Comparison of ENCODE assay signal across 19 mouse cellular contexts in the genomic region with DNA sequence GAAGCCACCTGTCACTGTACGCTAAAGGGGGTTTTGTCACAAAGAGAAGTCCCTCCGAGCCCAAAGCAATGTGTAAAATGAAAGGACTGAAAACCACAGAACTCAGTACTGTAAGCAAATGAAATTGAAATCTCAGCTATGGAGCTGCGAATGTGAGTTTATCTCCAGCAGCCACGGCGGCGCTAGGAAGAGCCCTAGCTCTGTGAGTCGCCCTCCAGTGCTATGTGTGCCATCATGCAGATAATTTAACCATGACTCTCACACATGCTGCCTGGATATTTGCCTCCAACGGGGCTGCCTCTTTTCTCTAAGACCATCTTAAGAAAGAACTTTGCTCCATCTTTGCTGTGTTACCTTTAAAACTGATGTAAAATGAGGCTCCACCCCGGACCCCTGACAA. TPM values are rescaled to one million over a fixed set of nuclear protein-coding genes. Genes with fewer than 3 reads are reported as not detected.
DNase-seq lines count a peak whose midpoint lies in the region; ATAC-seq and TF ChIP-seq lines count a peak whose summit lies in the region.
"Had no signal": no experiment of that assay in that cellular context is flagged by ENCODE, and none has a peak within 500 bp of the region (broad histone marks: within the 10 kb centered on the region; RNA-seq: fewer than 3 reads in every experiment).

No protein-coding gene starts in this region.

- 0 out of 2 replicates have a peak, but pooled peaks cover 4% of the 10 kb centered on the region for H3K4me1 ChIP-seq in heart, embryonic 13.5 days
- peaks cover 0 to 6% of the 10 kb centered on the region in 2 experiments; a peak in 1 of 4 replicates for H3K4me1 ChIP-seq in CH12.LX (ENCODE audit: control insufficient read depth in 1 of 2, insufficient read depth in 2 of 2)

- dilution Hi-C loops in CH12.LX (cut with MboI; ENCODE audit: extremely low pct_ligation_motif_present, extremely low pct_unique_long_range_greater_than_20kb, low sequenced_read_pairs), result no loop called here

- H3K27me3 ChIP-seq in heart, embryonic 13.5 days (replicated peaks), result no peaks in the 10 kb centered on the region
- H3K27me3 ChIP-seq in CH12.LX (replicated peaks), result no peaks in the 10 kb centered on the region

- in situ Hi-C loops in CH12.LX (cut with MboI; ENCODE audit: low pct_ligation_motif_present, low pct_unique_long_range_greater_than_20kb, low sequenced_read_pairs), result loop anchor here (25.0 kb wide), 1 partner anchor 657 kb away; no protein-coding TSS in a partner anchor

- no peak for ATAC-seq in heart, embryonic 13.5 days (ENCODE audit: extremely low read depth, insufficient number of reproducible peaks, low FRiP score, low TSS enrichment)

- H3K9me3 ChIP-seq in heart, embryonic 13.5 days, result no peaks in the 10 kb centered on the region
- H3K9me3 ChIP-seq in CH12.LX (replicated peaks; ENCODE audit: low read length), result no peaks in the 10 kb centered on the region

- no peak overlapping the region for H3K9ac ChIP-seq in heart, embryonic 13.5 days
- H3K9ac ChIP-seq in CH12.LX (ENCODE audit: insufficient read depth, low read depth), result no peak overlapping the region

- no peak; the same call in 1 of the 2 replicates for TF ChIP-seq RAD21 in CH12.LX (IDR thresholded peaks at IDR 0.05; ENCODE audit: low read depth, low read length)

- TF ChIP-seq POLR2A in CH12.LX (IDR thresholded peaks at IDR 0.05; ENCODE audit: low read depth, low read length), result no peak

- H3K4me2 ChIP-seq in heart, embryonic 13.5 days, result peak overlapping the region; percentile 39
- peak overlapping the region; percentile 55 for H3K4me2 ChIP-seq in CH12.LX (ENCODE audit: insufficient read depth, low read depth, poor library complexity, severe bottlenecking)
- H3K4me2 ChIP-seq: midbrain, embryonic 11.5 days had no signal

- H3K36me3 ChIP-seq in heart, embryonic 13.5 days, result no peaks in the 10 kb centered on the region
- no peaks in the 10 kb centered on the region for H3K36me3 ChIP-seq in CH12.LX (replicated peaks in 1 of 2; ENCODE audit: control insufficient read depth in 1 of 2, insufficient read depth in 1 of 2, low read length in 1 of 2)
- H3K36me3 ChIP-seq: G1E had no signal

- TF ChIP-seq CTCF in layer of hippocampus, adult 2 months (conservative IDR thresholded peaks at IDR 0.05), result peak; percentile 47
- TF ChIP-seq CTCF in CH12.LX (conservative IDR thresholded peaks at IDR 0.05 in 1 of 2, IDR thresholded peaks at IDR 0.05 in 1 of 2; ENCODE audit: low read depth in 2 of 2, low read length in 2 of 2), result 0 out of 4 replicates have a peak, but pooled peaks of 1 of the 2 experiments have one; percentile 8

- no peaks in the 10 kb centered on the region for H3K79me2 ChIP-seq in CH12.LX (replicated peaks; ENCODE audit: control insufficient read depth, extremely low read depth, insufficient read depth, poor library complexity, severe bottlenecking)

- 45% methylated on average over 9 of the region's 9 CpGs for WGBS in heart, embryonic 13.5 days

- no peak overlapping the region for H3K4me3 ChIP-seq in heart, embryonic 13.5 days
- H3K4me3 ChIP-seq in layer of hippocampus, adult 2 months, result peak overlapping the region; percentile 18; the same call in 1 of the 2 replicates
- no peak overlapping the region for H3K4me3 ChIP-seq in CH12.LX (replicated peaks in 1 of 3; ENCODE audit: low read depth in 2 of 3, low read length in 2 of 3, poor library complexity in 1 of 3)

- no peak overlapping the region for H3K27ac ChIP-seq in heart, embryonic 13.5 days (replicated peaks)
- H3K27ac ChIP-seq in layer of hippocampus, adult 2 months, result no peak overlapping the region
- H3K27ac ChIP-seq in CH12.LX (ENCODE audit: insufficient read depth, low read depth), result no peak overlapping the region

- DNase-seq in heart, adult 8-10 months (ENCODE audit: low spot score), result no peak
- DNase-seq in layer of hippocampus, adult 2 months (ENCODE audit: low spot score in 2 of 2), result no peak
- no peak for DNase-seq in layer of hippocampus, postnatal 14 days (ENCODE audit: low spot score in 2 of 2)
- DNase-seq in CH12.LX (ENCODE audit: extremely low read depth), result no peak
- DNase-seq in brain, adult 2 months (ENCODE audit: low read depth, low spot score), result peak; percentile 27
- no peak for DNase-seq in right cerebral cortex, adult 2 months (ENCODE audit: low spot score in 2 of 2)
- DNase-seq: cerebellum, adult 9-11 months; gastrocnemius, postnatal 36 days; kidney, adult 9 months; kidney, postnatal 4 days; liver; lung, adult 18-20 months; lung, postnatal 36 days; right cerebral cortex, postnatal 4 days; thymus, postnatal 4 days had no signal

- no peak for TF ChIP-seq EP300 in CH12.LX (IDR thresholded peaks at IDR 0.05; ENCODE audit: low read length)

TF ChIP-seq in CH12.LX, 34 proteins besides CTCF, POLR2A, EP300 and RAD21:
- TF ChIP-seq POLR2AphosphoS2 (IDR thresholded peaks at IDR 0.05; ENCODE audit: low read depth, low read length), result no peak
- TF ChIP-seq JUN (IDR thresholded peaks at IDR 0.05; ENCODE audit: insufficient read depth, low read depth, low read length), result no peak
TF ChIP-seq in CH12.LX: peak in this region for 0.

RNA-seq across cellular contexts. Expression of gene Mlip, which starts 16.5 kb away (rescaled TPM):
- 72.2 and 81.4 TPM in 2 replicates for polyA plus RNA-seq in heart, embryonic 13.5 days (2015; fragmentation: Nextera tagmentation; extraction: Ambion mirVana)
- total RNA-seq in heart, adult 8-10 months (2022), result 100 to 1,000 TPM; 140 to 171 (median 168) TPM
- total RNA-seq in layer of hippocampus, adult 2 months (2021), result 10 to 100 TPM; 50.8 to 52.4 TPM
- total RNA-seq in layer of hippocampus, postnatal 14 days (2021), result 10 to 100 TPM; 41.6 to 54.9 TPM
- total RNA-seq in CH12.LX (2012; rRNA removed), result not detected in 2 replicates
- not detected in 2 replicates for total RNA-seq in CH12.LX (2014; rRNA removed)
- not detected in 2 replicates for polyA plus RNA-seq in CH12.LX (2012; ENCODE audit: insufficient read length, low read depth)
- polyA plus RNA-seq: G1E; neural tube, embryonic 11.5 days had no signal

Comparison
In these comparisons a context has a peak if more than half of its experiments do, and no peak if none do; other contexts are left out.
1. RNA of gene Mlip, which starts 16.5 kb away (total RNA-seq): 140 to 171 TPM in heart, adult 8-10 months, 41.6 to 54.9 TPM in layer of hippocampus, postnatal 14 days and 50.8 to 52.4 TPM in layer of hippocampus, adult 2 months; not detected in CH12.LX; every median in the first group is over 10 times any median in the second.